8 mouse cellular contexts compared by ENCODE assay signal in genomic region chr8:46488085-46488561, GRCm38 (mm10). TPM values are rescaled to one million over a fixed set of nuclear protein-coding genes. Genes with fewer than 3 reads are reported as not detected.
DNase-seq lines count a peak whose midpoint lies in the region; ATAC-seq and TF ChIP-seq lines count a peak whose summit lies in the region.

No protein-coding gene starts in this region.

- peak; percentile 44 for DNase-seq in adrenal gland, postnatal 10 days
- DNase-seq in adrenal gland, adult 18-20 months (ENCODE audit: low spot score in 2 of 2), result no peak
- DNase-seq in kidney, postnatal 0 days (ENCODE audit: low spot score), result no peak
- DNase-seq in Muller cell, postnatal 12 days (ENCODE audit: inconsistent ontology term), result peak; percentile 93
- no peak for DNase-seq in ovary, postnatal 36 days (ENCODE audit: low spot score)
- no peak for DNase-seq in neural tube, embryonic 10.5 days (ENCODE audit: extremely low spot score, low spot score)

- H3K9ac ChIP-seq in kidney, postnatal 0 days (ENCODE audit: low read depth, low read length), result no peak overlapping the region
- no peak overlapping the region for H3K9ac ChIP-seq in kidney, embryonic 14.5 days (ENCODE audit: low read depth, low read length)
- no peak overlapping the region for H3K9ac ChIP-seq in hindbrain, embryonic 12.5 days

- no peaks in the 10 kb centered on the region for H3K27me3 ChIP-seq in kidney, postnatal 0 days (ENCODE audit: insufficient read depth, low read length)
- H3K27me3 ChIP-seq in kidney, embryonic 14.5 days (ENCODE audit: control insufficient read depth, insufficient read depth, low read length), result no peaks in the 10 kb centered on the region
- no peaks in the 10 kb centered on the region for H3K27me3 ChIP-seq in hindbrain, embryonic 12.5 days

- no peak overlapping the region for H3K4me3 ChIP-seq in kidney, postnatal 0 days (replicated peaks; ENCODE audit: low read depth, low read length)
- H3K4me3 ChIP-seq in kidney, embryonic 14.5 days (ENCODE audit: low read length), result no peak overlapping the region
- no peak overlapping the region for H3K4me3 ChIP-seq in hindbrain, embryonic 12.5 days

- no peak for ATAC-seq in kidney, postnatal 0 days (replicated peaks; ENCODE audit: low FRiP score, low read depth)
- ATAC-seq in kidney, embryonic 14.5 days (ENCODE audit: low FRiP score, low TSS enrichment), result no peak
- ATAC-seq in hindbrain, embryonic 12.5 days (ENCODE audit: low FRiP score), result 0 out of 2 replicates have a peak, but pooled peaks have one; percentile 29

- no peak overlapping the region for H3K4me2 ChIP-seq in kidney, postnatal 0 days (ENCODE audit: low read length)
- H3K4me2 ChIP-seq in kidney, embryonic 14.5 days (replicated peaks; ENCODE audit: low read depth, low read length), result no peak overlapping the region
- no peak overlapping the region for H3K4me2 ChIP-seq in hindbrain, embryonic 12.5 days (replicated peaks)

- no peak for TF ChIP-seq CTCF in kidney, postnatal 0 days (IDR thresholded peaks at IDR 0.05; ENCODE audit: low read depth)

- no peaks in the 10 kb centered on the region for H3K9me3 ChIP-seq in kidney, postnatal 0 days (replicated peaks; ENCODE audit: low read length)
- H3K9me3 ChIP-seq in kidney, embryonic 14.5 days (ENCODE audit: control insufficient read depth, low read length), result no peaks in the 10 kb centered on the region
- H3K9me3 ChIP-seq in hindbrain, embryonic 12.5 days (replicated peaks), result no peaks in the 10 kb centered on the region

- H3K27ac ChIP-seq in kidney, postnatal 0 days, result peak overlapping the region; percentile 72
- H3K27ac ChIP-seq in kidney, embryonic 14.5 days (ENCODE audit: low read depth, low read length), result no peak overlapping the region
- H3K27ac ChIP-seq in hindbrain, embryonic 12.5 days, result no peak overlapping the region

- H3K36me3 ChIP-seq in kidney, postnatal 0 days (ENCODE audit: insufficient read depth, low read length), result no peaks in the 10 kb centered on the region
- H3K36me3 ChIP-seq in kidney, embryonic 14.5 days (ENCODE audit: control insufficient read depth, insufficient read depth, low read length), result no peaks in the 10 kb centered on the region
- H3K36me3 ChIP-seq in hindbrain, embryonic 12.5 days, result no peaks in the 10 kb centered on the region

- 33% methylated on average over 7 of the region's 7 CpGs for WGBS in kidney, postnatal 0 days
- WGBS in kidney, embryonic 14.5 days, result 29% methylated on average over 7 of the region's 7 CpGs
- 36% methylated on average over 7 of the region's 7 CpGs for WGBS in hindbrain, embryonic 12.5 days

- peaks cover 5% of the 10 kb centered on the region; the same call in 1 of the 2 replicates for H3K4me1 ChIP-seq in kidney, postnatal 0 days (replicated peaks; ENCODE audit: insufficient read depth, low read length)
- H3K4me1 ChIP-seq in kidney, embryonic 14.5 days (ENCODE audit: control insufficient read depth, insufficient read depth, low read length), result no peaks in the 10 kb centered on the region
- peaks cover 10% of the 10 kb centered on the region for H3K4me1 ChIP-seq in hindbrain, embryonic 12.5 days

RNA-seq across cellular contexts. Expression of gene Acsl1, which starts 17.3 kb away (rescaled TPM):
- 100 to 1,000 TPM; 915 to 931 TPM for total RNA-seq in adrenal gland, postnatal 10 days (2021)
- 100 to 1,000 TPM; 403 to 767 TPM for total RNA-seq in adrenal gland, adult 18-20 months (2021)
- 47.0 and 49.7 TPM in 2 replicates for polyA plus RNA-seq in kidney, postnatal 0 days (2015; fragmentation: Nextera tagmentation; extraction: Ambion mirVana)
- polyA plus RNA-seq in kidney, embryonic 14.5 days (2014; fragmentation: Nextera tagmentation; extraction: Ambion mirVana), result 9.7 and 16.1 TPM in 2 replicates
- 12.4 and 14.1 TPM in 2 replicates for polyA plus RNA-seq in hindbrain, embryonic 12.5 days (2016; fragmentation: Nextera tagmentation; extraction: Ambion mirVana)

Comparison
In these comparisons a context has a peak if more than half of its experiments do, and no peak if none do; other contexts are left out.
1. DNase-seq: peak in adrenal gland, postnatal 10 days (single experiment) and Muller cell, postnatal 12 days (single experiment); none in adrenal gland, adult 18-20 months (0 of 2), kidney, postnatal 0 days (single experiment), ovary, postnatal 36 days (single experiment) and neural tube, embryonic 10.5 days (single experiment).